Mouse (Mus musculus): ENCODE data around the gene Fam13a. TPM values are rescaled to one million over a fixed set of nuclear protein-coding genes. Genes with fewer than 3 reads are reported as not detected.

Gene Fam13a
- total RNA-seq, 2 experiments from 2014 or later, result 20.0 to 20.7 TPM

DNA sequence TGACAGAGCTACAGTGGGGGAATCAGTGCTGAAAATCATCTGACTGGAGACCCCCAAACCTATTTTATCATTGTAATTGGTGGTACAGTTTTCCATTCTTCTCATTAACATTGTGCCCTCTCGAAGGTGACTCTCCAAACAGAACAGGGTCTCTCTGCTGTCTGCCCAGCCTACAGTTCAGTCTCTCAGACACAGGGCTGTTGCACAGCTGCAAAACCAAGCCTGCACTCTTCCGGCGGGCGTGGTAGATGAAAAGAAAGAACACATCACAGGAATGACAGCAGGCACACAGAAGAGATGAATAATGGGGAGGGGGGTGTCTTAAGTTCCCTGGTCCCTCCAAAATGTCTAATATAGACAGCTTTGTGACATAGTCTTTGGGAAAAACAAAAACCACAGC is 90.2 kb downstream of the Fam13a start:
- no peak for DNase-seq (ENCODE audit: low spot score in 2 of 2)

DNA sequence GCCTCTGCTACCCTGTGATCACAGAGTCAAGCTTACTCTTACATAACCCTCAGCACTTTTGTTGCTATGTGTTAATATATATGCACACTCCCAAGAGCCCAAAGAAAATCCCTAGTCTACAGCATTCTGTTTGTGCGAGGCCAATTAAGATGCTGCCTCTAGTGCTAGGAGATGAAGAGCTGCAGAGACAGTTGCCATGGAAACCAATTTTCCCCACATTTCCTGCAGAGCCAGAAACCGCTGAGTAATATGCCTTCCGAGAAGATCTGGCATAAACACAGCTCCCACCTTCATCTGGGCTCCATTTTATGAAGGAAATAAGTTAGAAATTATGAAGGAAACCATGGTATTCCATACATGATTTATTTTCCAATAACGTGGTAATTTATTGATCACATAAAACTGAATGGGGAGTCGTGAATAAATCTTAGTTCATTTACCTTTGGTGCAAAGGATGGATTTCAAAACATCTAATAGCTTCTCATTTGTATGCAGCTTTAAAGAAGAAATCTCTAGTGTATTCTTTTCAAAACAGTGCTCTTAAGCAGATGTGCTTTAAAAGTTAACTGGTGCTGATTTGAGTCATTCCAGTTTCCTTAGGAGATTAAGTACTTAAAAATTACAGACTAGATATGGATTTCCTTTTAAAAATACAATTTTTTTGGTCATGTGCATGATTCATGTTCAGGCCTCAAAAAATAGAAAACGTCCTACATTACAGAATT is 91.0 kb downstream of the Fam13a start:
- DNase-seq (ENCODE audit: low spot score in 2 of 2), result no peak

GRCm38 (mm10) chr6:58932515-58933188 is 91.7 kb downstream of the Fam13a start:
- no peak for DNase-seq (ENCODE audit: low spot score in 2 of 2)

DNA sequence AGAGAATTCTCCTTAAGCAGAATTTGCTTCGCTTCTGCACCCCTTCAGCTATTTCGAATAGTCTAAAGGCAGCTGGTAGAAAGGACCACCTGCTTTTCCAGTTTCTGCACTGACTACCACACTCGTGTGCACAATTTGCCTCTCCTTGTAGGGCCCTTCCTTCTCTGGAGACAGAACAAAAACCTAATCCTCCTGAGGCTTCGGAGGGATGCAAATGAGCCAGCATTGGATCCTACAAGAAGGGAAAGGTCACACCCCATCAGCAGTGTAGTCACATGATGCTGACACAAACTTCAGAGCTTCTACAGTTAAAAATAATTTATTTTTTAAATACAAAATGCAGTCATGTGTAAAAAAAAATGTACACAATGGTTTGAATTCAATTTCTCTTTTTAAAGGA is 93.2 kb downstream of the Fam13a start:
- DNase-seq (ENCODE audit: low spot score in 2 of 2), result no peak

- DNase-seq (ENCODE audit: low spot score in 2 of 2), result no peak
These were observed 94.4 kb downstream of the Fam13a start for GRCm38 (mm10) chr6:58929911-58930431.

DNA sequence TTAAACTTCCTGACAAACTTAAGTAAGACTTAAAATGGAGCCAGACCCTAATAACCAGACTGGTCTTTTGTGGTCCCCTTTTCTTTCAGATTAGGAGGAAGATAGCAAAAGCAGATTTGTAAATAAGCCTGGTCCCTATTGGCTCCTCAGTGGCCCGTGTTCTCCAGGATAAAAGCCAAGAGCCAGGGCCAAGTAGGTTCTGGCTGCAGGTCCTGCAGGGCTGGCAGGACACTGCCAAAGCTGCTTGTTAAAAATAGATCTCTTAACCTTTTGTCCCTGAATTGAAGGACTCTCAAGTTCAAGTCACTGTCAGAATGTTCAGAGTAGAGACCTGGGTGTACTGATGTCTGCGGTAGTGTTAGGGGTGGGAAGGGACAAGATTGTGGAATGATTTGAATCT is 96.5 kb downstream of the Fam13a start:
- no peak for DNase-seq (ENCODE audit: low spot score in 2 of 2)

DNA sequence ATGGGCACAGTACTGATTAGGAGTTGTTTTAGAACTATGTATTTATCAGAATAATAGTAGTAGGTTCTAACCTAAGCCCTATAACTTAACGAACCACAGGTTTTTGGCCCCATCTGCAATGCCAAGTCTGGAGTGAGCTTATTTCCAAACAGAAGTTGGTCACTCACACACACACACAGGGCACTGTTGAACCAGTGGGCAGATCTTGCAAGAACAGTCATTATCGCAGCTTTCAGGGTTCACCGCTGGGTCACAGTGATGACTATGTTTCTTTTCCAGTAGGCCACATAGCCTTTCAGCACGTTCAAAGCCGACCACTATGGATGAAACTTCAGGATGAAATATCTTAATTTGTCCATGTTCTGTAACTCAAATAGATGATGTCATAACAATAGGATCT is 101.8 kb downstream of the Fam13a start:
- DNase-seq (ENCODE audit: low spot score in 2 of 2), result no peak

GRCm38 (mm10) chr6:58921623-58922022 is 102.7 kb downstream of the Fam13a start:
- DNase-seq (ENCODE audit: low spot score in 2 of 2), result no peak

DNA sequence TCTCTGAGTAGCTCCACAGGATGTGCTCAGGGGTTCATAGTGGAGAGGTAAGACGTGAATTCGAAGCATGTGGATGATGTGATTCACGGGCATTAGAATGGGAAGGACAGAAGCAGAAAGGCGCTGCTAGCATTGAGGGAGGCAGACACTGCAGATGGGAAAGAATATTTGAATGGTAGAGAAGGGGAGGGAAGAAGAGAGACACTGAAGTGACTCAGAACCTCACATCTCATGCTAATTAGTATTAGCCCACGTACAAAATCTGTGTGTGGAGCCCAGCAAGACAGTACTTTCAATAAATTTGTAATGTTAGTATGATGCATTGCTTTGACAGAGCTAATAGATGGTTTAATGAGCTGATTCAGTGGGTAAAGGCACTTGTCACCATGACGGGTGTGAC is 103.6 kb downstream of the Fam13a start:
- no peak for DNase-seq (ENCODE audit: low spot score in 2 of 2)

DNA sequence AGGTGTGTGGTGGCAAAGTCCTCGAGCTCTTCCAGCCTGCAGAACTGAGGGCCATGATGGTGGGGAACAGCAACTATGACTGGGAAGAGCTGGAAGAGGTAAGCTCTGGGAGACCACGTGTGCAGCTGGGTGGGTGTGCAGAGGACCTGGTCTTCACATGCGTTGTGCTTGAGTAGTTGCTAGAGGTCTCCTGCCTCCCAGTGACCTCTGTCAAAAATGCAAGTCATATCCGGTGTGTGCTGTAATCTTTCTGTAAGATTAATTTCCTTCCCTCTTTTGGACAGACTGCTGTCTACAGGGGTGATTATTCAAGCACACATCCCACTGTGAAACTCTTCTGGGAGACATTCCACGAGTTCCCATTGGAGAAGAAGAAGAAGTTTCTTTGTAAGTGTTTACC is 107.9 kb downstream of the Fam13a start:
- no peak for DNase-seq (ENCODE audit: low spot score in 2 of 2)

GRCm38 (mm10) chr6:58913971-58914370 is 110.4 kb downstream of the Fam13a start:
- no peak for DNase-seq (ENCODE audit: low spot score in 2 of 2)

- DNase-seq (ENCODE audit: low spot score in 2 of 2), result no peak
These were observed 110.8 kb downstream of the Fam13a start for GRCm38 (mm10) chr6:58913551-58913950.

DNA sequence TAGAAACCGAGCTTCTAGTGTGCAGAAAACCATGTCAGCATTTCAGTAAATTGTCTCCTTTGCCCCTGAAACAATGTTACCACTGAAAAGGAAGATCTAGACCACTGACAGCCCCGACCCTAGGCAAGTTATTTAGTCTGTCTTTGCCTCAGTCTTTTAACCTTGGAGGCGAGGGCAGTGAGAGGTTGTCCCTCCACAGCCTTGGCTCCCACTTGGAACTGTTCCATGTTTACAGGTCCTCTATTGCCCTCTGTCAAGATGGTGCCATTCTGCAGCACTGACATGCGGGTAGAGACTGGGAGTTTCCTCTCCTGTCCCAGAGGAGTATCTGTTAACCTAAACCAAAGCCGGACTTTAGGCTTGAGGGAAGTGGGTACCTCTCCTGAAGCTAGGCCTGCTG is 111.5 kb downstream of the Fam13a start:
- DNase-seq (ENCODE audit: low spot score in 2 of 2), result no peak

DNA sequence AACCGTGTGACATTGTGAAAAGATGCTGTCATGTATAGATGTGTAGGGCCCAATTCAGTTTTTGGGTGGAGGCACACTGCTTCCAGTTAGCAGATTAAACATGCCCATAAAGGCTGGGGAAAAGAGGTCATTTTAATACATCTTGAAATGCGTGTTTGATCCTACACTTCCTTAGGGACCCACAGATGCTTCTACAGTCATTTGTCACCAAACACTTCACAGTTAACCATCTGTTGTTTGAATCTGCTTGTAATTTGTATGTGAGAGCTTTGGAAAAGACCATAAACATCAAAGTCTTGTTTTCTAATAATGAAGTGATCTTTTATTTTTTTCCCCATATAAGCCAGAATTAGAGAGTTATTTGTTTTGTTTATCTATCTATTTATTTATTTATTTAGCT is 116.6 kb downstream of the Fam13a start:
- no peak for DNase-seq (ENCODE audit: low spot score in 2 of 2)

- no peak for DNase-seq (ENCODE audit: low spot score in 2 of 2)
These were observed 117.0 kb downstream of the Fam13a start for GRCm38 (mm10) chr6:58907336-58907735.

- DNase-seq (ENCODE audit: low spot score in 2 of 2), result no peak
These were observed 117.5 kb downstream of the Fam13a start, which contains the start of gene Nap1l5 for GRCm38 (mm10) chr6:58906852-58907261. TSS of gene Nap1l5 (minus strand) at chr6:58907076.

DNA sequence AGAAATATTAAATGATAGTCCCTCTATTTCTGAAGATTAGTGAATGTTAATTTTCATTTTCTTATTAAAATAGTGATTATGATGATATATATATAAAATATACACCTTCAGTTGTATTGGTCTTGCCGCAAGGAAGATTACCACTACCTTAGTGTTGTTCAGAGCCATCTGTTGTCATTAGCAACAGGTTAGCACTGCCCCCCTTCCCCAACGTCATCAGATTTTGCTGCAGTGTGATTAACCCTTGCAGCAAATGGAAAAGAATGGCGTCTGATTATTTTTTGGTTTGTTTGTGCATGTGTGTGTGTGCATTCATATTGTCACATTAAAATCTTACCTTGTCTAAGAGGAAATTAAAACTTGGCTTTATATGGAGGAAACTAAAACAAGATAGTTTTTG is 119.8 kb downstream of the Fam13a start:
- DNase-seq (ENCODE audit: low spot score in 2 of 2), result no peak

- DNase-seq (ENCODE audit: low spot score in 2 of 2), result no peak
These were observed 121.2 kb downstream of the Fam13a start for GRCm38 (mm10) chr6:58903171-58903570.

DNA sequence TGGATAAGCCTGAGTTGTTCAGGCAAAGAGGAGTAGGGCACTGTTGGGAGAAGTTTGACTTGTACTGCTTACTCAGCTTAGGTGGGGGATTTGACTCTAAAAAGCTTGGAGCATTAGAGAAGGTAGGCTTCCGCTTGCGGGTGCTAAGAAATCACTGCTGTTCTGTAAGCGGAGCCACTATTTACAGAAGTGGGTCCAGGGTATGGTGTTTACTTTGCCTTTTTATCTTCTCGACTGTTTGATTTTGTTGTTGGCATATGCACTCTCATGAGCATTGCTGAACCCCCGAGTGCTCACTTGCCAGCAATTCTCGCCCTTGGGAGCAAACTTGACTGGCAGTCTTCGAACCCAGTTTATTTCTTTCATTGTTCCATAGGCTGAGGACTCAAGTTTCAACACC is 123.8 kb downstream of the Fam13a start:
- DNase-seq (ENCODE audit: low spot score in 2 of 2), result no peak

DNA sequence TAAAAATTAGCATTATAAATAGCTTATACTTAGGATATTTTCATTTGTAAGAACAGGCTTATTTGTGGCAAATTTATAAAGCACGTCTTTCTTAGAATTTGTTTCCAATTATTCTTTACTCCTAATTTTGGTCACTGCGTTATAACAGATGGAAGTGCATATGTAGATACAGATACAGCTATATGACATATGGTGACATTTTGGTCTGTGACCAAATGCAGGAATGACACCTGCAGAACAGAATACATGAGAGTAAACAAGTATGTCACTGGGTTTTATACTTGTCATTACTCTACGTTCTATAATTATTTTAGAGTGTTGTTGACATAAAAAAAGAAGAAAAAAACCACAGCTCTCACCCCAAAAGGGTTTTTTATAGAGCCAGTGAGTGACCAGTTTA is 125.3 kb downstream of the Fam13a start:
- DNase-seq (ENCODE audit: low spot score in 2 of 2), result no peak

DNA sequence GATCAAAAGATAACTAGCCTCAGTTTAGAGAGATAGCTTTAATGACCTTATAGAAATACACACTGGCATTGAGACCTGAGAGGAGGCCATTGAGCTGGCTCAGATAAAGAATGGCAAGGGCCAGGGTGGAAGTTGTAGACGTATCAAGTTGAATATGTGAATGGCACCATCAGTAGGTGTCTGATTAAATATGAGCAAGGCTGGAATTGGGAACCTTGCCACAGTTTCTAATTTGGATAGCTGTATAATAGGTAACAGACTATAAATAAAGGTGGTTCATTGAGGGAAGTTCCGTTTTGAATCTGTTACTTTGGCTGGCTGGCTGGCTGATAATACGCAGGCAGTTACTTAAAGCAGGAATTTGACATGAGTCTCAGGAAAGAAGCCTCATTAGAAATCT is 127.7 kb downstream of the Fam13a start:
- no peak for DNase-seq (ENCODE audit: low spot score in 2 of 2)

DNA sequence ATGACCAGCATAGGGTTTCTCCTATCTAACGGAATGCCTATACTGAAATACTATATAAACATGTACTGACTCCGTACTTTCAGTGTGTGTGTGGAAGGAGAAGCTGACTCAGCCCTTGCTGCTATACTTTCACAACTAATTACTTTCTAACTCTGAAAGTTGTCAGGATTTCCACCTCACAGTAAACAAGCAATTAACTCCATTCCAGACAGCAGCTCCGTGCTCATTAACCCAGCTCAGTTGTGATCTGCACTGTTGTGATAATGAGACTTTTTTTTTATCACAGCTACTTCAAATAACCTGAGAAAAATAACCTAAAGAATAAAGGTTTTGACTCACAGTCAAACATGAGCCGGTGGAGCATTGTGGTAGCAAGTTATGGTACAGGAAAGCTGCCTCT is 129.4 kb downstream of the Fam13a start:
- DNase-seq (ENCODE audit: low spot score in 2 of 2), result no peak

GRCm38 (mm10) chr6:58893307-58893706 is 131.0 kb downstream of the Fam13a start:
- no peak for DNase-seq (ENCODE audit: low spot score in 2 of 2)
